8 mouse cellular contexts compared by ENCODE assay signal in the genomic region with DNA sequence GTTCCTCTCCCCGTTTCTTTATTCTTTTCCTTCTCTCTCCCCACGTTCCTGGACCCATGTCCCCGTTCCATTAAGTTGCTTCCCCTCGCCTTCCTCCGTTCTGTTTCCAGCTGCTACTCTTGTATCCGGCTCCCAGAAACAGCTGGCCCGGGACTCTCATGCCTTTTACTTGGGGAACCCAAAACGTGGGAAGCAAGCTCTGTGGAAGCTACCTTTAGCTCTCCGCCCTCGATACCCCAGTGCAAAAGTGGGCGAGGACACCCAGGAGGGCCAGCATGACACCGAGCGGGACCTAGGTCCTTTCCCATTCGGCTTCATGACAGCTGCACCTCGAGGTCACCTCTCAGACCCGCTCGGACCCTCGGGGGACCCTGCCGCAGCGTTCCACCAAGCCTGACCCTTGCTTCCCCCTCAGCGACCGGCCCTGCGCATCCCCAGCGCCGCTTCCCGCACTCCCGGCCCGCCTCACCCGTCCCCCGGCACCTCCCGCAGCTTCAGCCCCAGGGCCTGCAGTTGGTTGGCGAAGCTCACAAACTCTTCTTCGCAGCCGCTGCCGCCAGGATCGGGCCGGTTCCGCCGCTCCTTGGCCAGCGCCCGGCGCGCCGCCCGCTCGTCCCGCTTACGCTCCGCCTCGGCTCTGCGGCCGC. TPM values are rescaled to one million over a fixed set of nuclear protein-coding genes. Genes with fewer than 3 reads are reported as not detected.
DNase-seq lines count a peak whose midpoint lies in the region; ATAC-seq and TF ChIP-seq lines count a peak whose summit lies in the region.

No protein-coding gene starts in this region.

- peak overlapping the region; percentile 32; the same call in 1 of the 2 replicates for H3K27ac ChIP-seq in cerebellum, adult 2 months (ENCODE audit: insufficient read depth, low read length)
- no peak overlapping the region for H3K27ac ChIP-seq in embryonic facial prominence, embryonic 14.5 days (replicated peaks; ENCODE audit: low read depth, low read length)
- peak overlapping the region; percentile 78 for H3K27ac ChIP-seq in hindbrain, embryonic 15.5 days (replicated peaks)
- peak overlapping the region; percentile 68 for H3K27ac ChIP-seq in liver, postnatal 0 days (ENCODE audit: low read depth)
- no peak overlapping the region for H3K27ac ChIP-seq in olfactory bulb, adult 2 months (ENCODE audit: insufficient read depth, low read depth, low read length)

- peaks cover 7% of the 10 kb centered on the region; the same call in 1 of the 2 replicates for H3K36me3 ChIP-seq in embryonic facial prominence, embryonic 14.5 days (ENCODE audit: control insufficient read depth, insufficient read depth, low read length)
- H3K36me3 ChIP-seq in hindbrain, embryonic 15.5 days: peaks cover 8% of the 10 kb centered on the region; the same call in 1 of the 2 replicates
- no peaks in the 10 kb centered on the region; the same call in 1 of the 2 replicates for H3K36me3 ChIP-seq in liver, postnatal 0 days (replicated peaks; ENCODE audit: insufficient read depth, low read length)

- peak; percentile 44 for ATAC-seq in CD4-positive, CD25-positive, alpha-beta regulatory T cell, adult 4 months
- ATAC-seq in embryonic facial prominence, embryonic 14.5 days (ENCODE audit: low read depth): peak; percentile 57
- peak; percentile 43 for ATAC-seq in hindbrain, embryonic 15.5 days (ENCODE audit: low FRiP score, low read depth)
- ATAC-seq in liver, postnatal 0 days: peak; percentile 66

- no peak for TF ChIP-seq POLR2A in cerebellum, adult 2 months (IDR thresholded peaks at IDR 0.05; ENCODE audit: borderline replicate concordance, insufficient read depth, low read length)
- no peak for TF ChIP-seq POLR2A in olfactory bulb, adult 2 months (IDR thresholded peaks at IDR 0.05; ENCODE audit: insufficient read depth, low read depth, low read length)

- H3K9ac ChIP-seq in embryonic facial prominence, embryonic 14.5 days (ENCODE audit: low read depth, low read length): peak overlapping the region; percentile 87
- H3K9ac ChIP-seq in hindbrain, embryonic 15.5 days: peak overlapping the region; percentile 97
- peak overlapping the region; percentile 84 for H3K9ac ChIP-seq in liver, postnatal 0 days (replicated peaks)

- 1% methylated on average over 51 of the region's 52 CpGs for WGBS in cerebellum, adult 2 months
- WGBS in embryonic facial prominence, embryonic 14.5 days: under 1% methylated on average over 28 of the region's 52 CpGs
- 2% methylated on average over 46 of the region's 52 CpGs for WGBS in hindbrain, embryonic 15.5 days
- 1% methylated on average over 50 of the region's 52 CpGs for WGBS in liver, postnatal 0 days (ENCODE audit: insufficient replicate concordance)
- under 1% methylated on average over 52 of the region's 52 CpGs for WGBS in olfactory bulb, adult 2 months

- no peaks in the 10 kb centered on the region for H3K27me3 ChIP-seq in cerebellum, adult 2 months (ENCODE audit: control insufficient read depth, insufficient read depth, low read length)
- H3K27me3 ChIP-seq in embryonic facial prominence, embryonic 14.5 days (replicated peaks; ENCODE audit: control insufficient read depth, insufficient read depth, low read length): no peaks in the 10 kb centered on the region
- no peaks in the 10 kb centered on the region for H3K27me3 ChIP-seq in hindbrain, embryonic 15.5 days
- no peaks in the 10 kb centered on the region for H3K27me3 ChIP-seq in liver, postnatal 0 days (ENCODE audit: insufficient read depth, low read length)

- H3K4me2 ChIP-seq in embryonic facial prominence, embryonic 14.5 days (ENCODE audit: low read depth, low read length): peak overlapping the region; percentile 97
- peak overlapping the region; percentile 88 for H3K4me2 ChIP-seq in hindbrain, embryonic 15.5 days
- peak overlapping the region; percentile 99 for H3K4me2 ChIP-seq in liver, postnatal 0 days (ENCODE audit: low read depth, low read length)

- no peaks in the 10 kb centered on the region for H3K9me3 ChIP-seq in embryonic facial prominence, embryonic 14.5 days (ENCODE audit: control insufficient read depth, low read length)
- H3K9me3 ChIP-seq in hindbrain, embryonic 15.5 days: no peaks in the 10 kb centered on the region
- H3K9me3 ChIP-seq in liver, postnatal 0 days (ENCODE audit: low read length): no peaks in the 10 kb centered on the region; the same call in 1 of the 2 replicates

- TF ChIP-seq EP300 in liver, postnatal 0 days (IDR thresholded peaks at IDR 0.05; ENCODE audit: low read depth): no peak

- TF ChIP-seq CTCF in cerebellum, adult 2 months (IDR thresholded peaks at IDR 0.05; ENCODE audit: borderline replicate concordance, insufficient read depth, low read depth, low read length): no peak
- no peak for TF ChIP-seq CTCF in liver, postnatal 0 days (IDR thresholded peaks at IDR 0.05; ENCODE audit: low read depth)
- TF ChIP-seq CTCF in olfactory bulb, adult 2 months (IDR thresholded peaks at IDR 0.05; ENCODE audit: insufficient read depth, low read depth, low read length): no peak

- DNase-seq in cerebellum, adult 2 months: no peak
- no peak for DNase-seq in cerebellum, adult 9-11 months
- no peak for DNase-seq in embryonic facial prominence, embryonic 14.5 days (ENCODE audit: low spot score)
- peak; percentile 39 for DNase-seq in liver, postnatal 0 days
- DNase-seq in layer of hippocampus, adult 9-10 months (ENCODE audit: low spot score): no peak

- peak overlapping the region; percentile 74 for H3K4me3 ChIP-seq in cerebellum, adult 2 months (replicated peaks; ENCODE audit: insufficient read depth, low read depth, low read length)
- H3K4me3 ChIP-seq in embryonic facial prominence, embryonic 14.5 days (ENCODE audit: low read depth, low read length): peak overlapping the region; percentile 95
- H3K4me3 ChIP-seq in hindbrain, embryonic 15.5 days: peak overlapping the region; percentile 98
- peak overlapping the region; percentile 82 for H3K4me3 ChIP-seq in liver, postnatal 0 days (ENCODE audit: low read depth, low read length)
- H3K4me3 ChIP-seq in olfactory bulb, adult 2 months (ENCODE audit: insufficient read depth, low read depth, low read length): peak overlapping the region; percentile 87

- H3K4me1 ChIP-seq in cerebellum, adult 2 months (ENCODE audit: control insufficient read depth, insufficient read depth, low read length): peaks cover 10% of the 10 kb centered on the region; the same call in 1 of the 2 replicates
- H3K4me1 ChIP-seq in embryonic facial prominence, embryonic 14.5 days (ENCODE audit: control insufficient read depth, insufficient read depth, low read length): peaks cover 12% of the 10 kb centered on the region
- peaks cover 25% of the 10 kb centered on the region for H3K4me1 ChIP-seq in hindbrain, embryonic 15.5 days (replicated peaks)
- peaks cover 6% of the 10 kb centered on the region for H3K4me1 ChIP-seq in liver, postnatal 0 days (ENCODE audit: insufficient read depth)
- peaks cover 11% of the 10 kb centered on the region for H3K4me1 ChIP-seq in olfactory bulb, adult 2 months (ENCODE audit: control insufficient read depth, insufficient read depth, low read length)

RNA-seq across cellular contexts. Expression of gene Otud3, which starts 0.5 kb away (rescaled TPM):
- polyA plus RNA-seq in cerebellum, adult 2 months (2012; rRNA removed): 8.3 and 9.0 TPM in 2 replicates
- polyA plus RNA-seq in CD4-positive, CD25-positive, alpha-beta regulatory T cell, adult 4 months (2017; shearing (Covaris generic)): under 1 TPM in 1 of 2 experiments, not detected in 1; 0.62 TPM
- 4.0 and 4.1 TPM in 2 replicates for polyA plus RNA-seq in embryonic facial prominence, embryonic 14.5 days (2014; fragmentation: Nextera tagmentation; extraction: Ambion mirVana)
- polyA plus RNA-seq in hindbrain, embryonic 15.5 days (2015; fragmentation: Nextera tagmentation; extraction: Ambion mirVana): 2.3 and 2.8 TPM in 2 replicates
- 1.2 and 1.5 TPM in 2 replicates for polyA plus RNA-seq in liver, postnatal 0 days (2015; fragmentation: Nextera tagmentation; extraction: Ambion mirVana)
- polyA plus RNA-seq in olfactory bulb, adult 2 months (2012; ENCODE audit: insufficient read depth, insufficient read length, low replicate concordance, missing spikeins): not detected in 2 replicates

RNA-seq across cellular contexts. Expression of gene Pla2g2e, which starts 35.5 kb away (rescaled TPM):
- polyA plus RNA-seq in cerebellum, adult 2 months (2012; rRNA removed): not detected in 2 replicates
- not detected for polyA plus RNA-seq in CD4-positive, CD25-positive, alpha-beta regulatory T cell, adult 4 months (2017; shearing (Covaris generic))
- 0.28 and 0.38 TPM in 2 replicates for polyA plus RNA-seq in embryonic facial prominence, embryonic 14.5 days (2014; fragmentation: Nextera tagmentation; extraction: Ambion mirVana)
- polyA plus RNA-seq in hindbrain, embryonic 15.5 days (2015; fragmentation: Nextera tagmentation; extraction: Ambion mirVana): not detected in 2 replicates
- polyA plus RNA-seq in liver, postnatal 0 days (2015; fragmentation: Nextera tagmentation; extraction: Ambion mirVana): not detected in 2 replicates
- not detected in 2 replicates for polyA plus RNA-seq in olfactory bulb, adult 2 months (2012; ENCODE audit: insufficient read depth, insufficient read length, low replicate concordance, missing spikeins)

RNA-seq across cellular contexts. Expression of gene Gm13030, which starts 39.5 kb away (rescaled TPM):
- polyA plus RNA-seq in cerebellum, adult 2 months (2012; rRNA removed): not detected in 2 replicates
- polyA plus RNA-seq in CD4-positive, CD25-positive, alpha-beta regulatory T cell, adult 4 months (2017; shearing (Covaris generic)): not detected
- not detected in 2 replicates for polyA plus RNA-seq in embryonic facial prominence, embryonic 14.5 days (2014; fragmentation: Nextera tagmentation; extraction: Ambion mirVana)
- polyA plus RNA-seq in hindbrain, embryonic 15.5 days (2015; fragmentation: Nextera tagmentation; extraction: Ambion mirVana): not detected in 2 replicates
- not detected in 2 replicates for polyA plus RNA-seq in liver, postnatal 0 days (2015; fragmentation: Nextera tagmentation; extraction: Ambion mirVana)
- not detected in 2 replicates for polyA plus RNA-seq in olfactory bulb, adult 2 months (2012; ENCODE audit: insufficient read depth, insufficient read length, low replicate concordance, missing spikeins)

RNA-seq across cellular contexts. Expression of gene Pla2g5, which starts 50.0 kb away (rescaled TPM):
- 2.0 and 4.7 TPM in 2 replicates for polyA plus RNA-seq in cerebellum, adult 2 months (2012; rRNA removed)
- polyA plus RNA-seq in CD4-positive, CD25-positive, alpha-beta regulatory T cell, adult 4 months (2017; shearing (Covaris generic)): not detected
- 2.2 and 2.3 TPM in 2 replicates for polyA plus RNA-seq in embryonic facial prominence, embryonic 14.5 days (2014; fragmentation: Nextera tagmentation; extraction: Ambion mirVana)
- 0.39 and 0.64 TPM in 2 replicates for polyA plus RNA-seq in hindbrain, embryonic 15.5 days (2015; fragmentation: Nextera tagmentation; extraction: Ambion mirVana)
- polyA plus RNA-seq in liver, postnatal 0 days (2015; fragmentation: Nextera tagmentation; extraction: Ambion mirVana): not detected in 2 replicates
- not detected in 2 replicates for polyA plus RNA-seq in olfactory bulb, adult 2 months (2012; ENCODE audit: insufficient read depth, insufficient read length, low replicate concordance, missing spikeins)

RNA-seq across cellular contexts. Expression of gene Rnf186, which starts 53.6 kb away (rescaled TPM):
- not detected in 2 replicates for polyA plus RNA-seq in cerebellum, adult 2 months (2012; rRNA removed)
- polyA plus RNA-seq in CD4-positive, CD25-positive, alpha-beta regulatory T cell, adult 4 months (2017; shearing (Covaris generic)): not detected
- polyA plus RNA-seq in embryonic facial prominence, embryonic 14.5 days (2014; fragmentation: Nextera tagmentation; extraction: Ambion mirVana): not detected in 2 replicates
- 0.12 and 0.17 TPM in 2 replicates for polyA plus RNA-seq in hindbrain, embryonic 15.5 days (2015; fragmentation: Nextera tagmentation; extraction: Ambion mirVana)
- polyA plus RNA-seq in liver, postnatal 0 days (2015; fragmentation: Nextera tagmentation; extraction: Ambion mirVana): 0.17 and 0.36 TPM in 2 replicates
- not detected in 2 replicates for polyA plus RNA-seq in olfactory bulb, adult 2 months (2012; ENCODE audit: insufficient read depth, insufficient read length, low replicate concordance, missing spikeins)

Comparison
In these comparisons a context has a peak if more than half of its experiments do, and no peak if none do; other contexts are left out.
1. H3K27ac ChIP-seq: peak in cerebellum, adult 2 months (single experiment), hindbrain, embryonic 15.5 days (single experiment) and liver, postnatal 0 days (single experiment); none in embryonic facial prominence, embryonic 14.5 days (single experiment) and olfactory bulb, adult 2 months (single experiment).
2. Peak in every context shown above with its lines, with median percentiles within 50 percentile points of each other: H3K4me3 ChIP-seq, ATAC-seq, H3K4me2 ChIP-seq and H3K9ac ChIP-seq.